Mouse (Mus musculus): Measurements from ENCODE around the gene Oxct1. TPM values are rescaled to one million over a fixed set of nuclear protein-coding genes. Genes with fewer than 3 reads are reported as not detected.

The Oxct1 gene
- polyA plus RNA-seq, 1 experiment from 2014 or later, result 210 TPM

DNA sequence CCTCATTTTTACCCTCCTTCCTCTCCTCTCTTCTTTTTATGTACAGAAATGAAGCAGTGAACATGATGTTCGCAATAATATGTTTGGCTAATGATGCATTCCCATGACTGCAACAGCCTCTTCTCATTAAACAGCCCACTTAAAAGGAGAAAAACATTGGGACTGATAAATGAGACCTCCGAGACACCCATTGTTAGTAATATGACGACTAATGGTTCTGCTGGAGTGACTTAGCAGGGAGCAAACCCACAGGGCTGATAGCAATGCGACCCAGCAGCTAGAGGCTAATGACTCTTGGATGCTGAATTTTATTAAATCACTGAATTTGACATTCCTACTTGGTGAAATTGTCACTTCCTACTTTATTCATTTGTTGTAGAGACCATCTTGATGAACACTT lies 79.3 kb downstream of the Oxct1 start:
- no peaks in the 10 kb centered on the region for H3K4me1 ChIP-seq (ENCODE audit: insufficient read depth)
- H3K27me3 ChIP-seq (ENCODE audit: insufficient read depth, low read length), result no peaks in the 10 kb centered on the region
- H3K27ac ChIP-seq (ENCODE audit: low read depth), result no peak overlapping the region
- no peak overlapping the region for H3K9ac ChIP-seq
- H3K4me2 ChIP-seq, result no peak overlapping the region
- TF ChIP-seq CTCF (IDR thresholded peaks at IDR 0.05; ENCODE audit: low read depth), result no peak
- no peaks in the 10 kb centered on the region for H3K9me3 ChIP-seq (ENCODE audit: low read depth, low read length)
- DNase-seq (no peak), ATAC-seq (ENCODE audit: insufficient read depth) (no peak)
- no peak overlapping the region for H3K4me3 ChIP-seq (ENCODE audit: low read depth, low read length)
- WGBS, result 56% methylated on average over 4 of the region's 4 CpGs
- H3K36me3 ChIP-seq (ENCODE audit: insufficient read depth), result peaks cover 17% of the 10 kb centered on the region

DNA sequence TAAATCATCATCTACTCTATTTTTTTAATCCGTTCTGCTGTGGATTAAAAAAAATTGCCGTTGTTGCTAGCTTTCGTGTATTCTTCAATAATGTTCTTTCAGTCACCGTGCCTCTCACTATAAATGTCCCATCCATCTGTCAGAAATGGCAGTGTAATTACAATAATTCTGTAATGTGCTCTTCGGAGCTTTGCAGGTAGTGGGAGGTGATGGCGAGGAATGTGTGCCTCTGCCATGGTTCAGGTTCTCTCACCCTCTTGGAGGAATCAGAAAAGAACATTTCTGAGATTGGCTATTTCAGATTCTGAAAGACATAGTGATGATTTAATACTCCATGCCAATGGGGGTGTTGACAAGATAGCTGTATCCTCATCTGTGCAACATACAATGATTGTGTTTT lies 93.8 kb downstream of the Oxct1 start:
- H3K9me3 ChIP-seq (ENCODE audit: low read depth, low read length), result no peaks in the 10 kb centered on the region
- no peaks in the 10 kb centered on the region for H3K36me3 ChIP-seq (ENCODE audit: insufficient read depth)
- no peak overlapping the region for H3K9ac ChIP-seq
- H3K27me3 ChIP-seq (ENCODE audit: insufficient read depth, low read length), result no peaks in the 10 kb centered on the region
- no peak for TF ChIP-seq CTCF (IDR thresholded peaks at IDR 0.05; ENCODE audit: low read depth)
- no peak overlapping the region for H3K4me3 ChIP-seq (ENCODE audit: low read depth, low read length)
- no peaks in the 10 kb centered on the region for H3K4me1 ChIP-seq (ENCODE audit: insufficient read depth)
- DNase-seq (no peak), ATAC-seq (ENCODE audit: insufficient read depth) (no peak)
- no peak overlapping the region for H3K27ac ChIP-seq (ENCODE audit: low read depth)
- WGBS, result 82% methylated on average over 6 of the region's 6 CpGs
- no peak overlapping the region for H3K4me2 ChIP-seq

DNA sequence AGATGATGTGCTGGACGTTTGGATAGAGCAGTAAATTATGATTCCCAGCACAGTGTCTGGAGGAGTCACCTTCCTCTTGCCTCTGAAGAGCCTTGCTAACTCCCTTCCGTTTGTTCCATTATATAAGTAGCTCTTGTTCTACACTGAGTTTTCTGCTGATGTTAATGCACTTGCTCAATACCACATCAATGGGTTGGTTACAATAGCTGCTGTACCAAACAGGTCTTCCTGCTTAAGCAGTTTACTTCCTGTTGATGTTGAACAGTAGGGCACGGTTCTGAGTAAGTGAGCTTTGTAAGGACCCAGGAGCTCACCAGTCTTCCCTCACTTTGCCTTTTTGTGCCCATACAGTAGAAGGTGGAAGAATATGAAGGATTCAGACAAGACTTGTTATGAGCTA lies 98.5 kb downstream of the Oxct1 start:
- H3K4me1 ChIP-seq (ENCODE audit: insufficient read depth), result no peaks in the 10 kb centered on the region
- TF ChIP-seq CTCF (IDR thresholded peaks at IDR 0.05; ENCODE audit: low read depth), result no peak
- WGBS, result 66% methylated on average over 3 of the region's 3 CpGs
- no peak for ATAC-seq (ENCODE audit: insufficient read depth)
- no peaks in the 10 kb centered on the region for H3K27me3 ChIP-seq (ENCODE audit: insufficient read depth, low read length)
- no peak overlapping the region for H3K27ac ChIP-seq (ENCODE audit: low read depth)
- no peak overlapping the region for H3K4me3 ChIP-seq (ENCODE audit: low read depth, low read length)
- H3K4me2 ChIP-seq, result no peak overlapping the region
- no peak for DNase-seq
- peaks cover 11% of the 10 kb centered on the region; the same call in 1 of the 2 replicates for H3K36me3 ChIP-seq (ENCODE audit: insufficient read depth)
- H3K9ac ChIP-seq, result no peak overlapping the region
- no peaks in the 10 kb centered on the region for H3K9me3 ChIP-seq (ENCODE audit: low read depth, low read length)

DNA sequence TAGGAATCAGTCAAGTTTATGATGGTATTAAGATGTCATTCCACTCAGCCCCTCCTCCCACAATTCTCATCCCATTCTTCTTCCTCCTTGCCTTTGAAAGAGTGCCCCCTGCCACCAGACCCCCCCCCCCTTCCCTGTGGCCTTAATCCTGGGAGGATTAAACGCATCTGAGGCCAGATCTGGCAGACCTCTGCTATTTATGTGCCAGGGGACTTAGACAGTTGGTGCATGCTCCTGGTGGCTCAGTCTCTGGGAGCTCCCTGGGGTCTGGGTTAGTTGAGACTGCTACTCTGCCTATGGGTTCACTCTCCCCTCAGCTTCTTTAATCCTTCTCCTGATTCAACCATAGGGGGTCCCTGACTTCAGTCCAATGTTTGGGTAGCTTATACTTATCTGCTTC lies 112.3 kb downstream of the Oxct1 start:
- H3K4me1 ChIP-seq (ENCODE audit: insufficient read depth), result no peaks in the 10 kb centered on the region
- no peak overlapping the region for H3K4me2 ChIP-seq
- no peak for TF ChIP-seq CTCF (IDR thresholded peaks at IDR 0.05; ENCODE audit: low read depth)
- 38% methylated on average over 1 of the region's 1 CpGs for WGBS
- H3K9me3 ChIP-seq (ENCODE audit: low read depth, low read length), result no peaks in the 10 kb centered on the region
- DNase-seq (no peak), ATAC-seq (ENCODE audit: insufficient read depth) (no peak)
- H3K4me3 ChIP-seq (ENCODE audit: low read depth, low read length), result no peak overlapping the region
- H3K36me3 ChIP-seq (ENCODE audit: insufficient read depth), result 0 out of 2 replicates have a peak, but pooled peaks cover 8% of the 10 kb centered on the region
- H3K9ac ChIP-seq, result no peak overlapping the region
- no peaks in the 10 kb centered on the region for H3K27me3 ChIP-seq (ENCODE audit: insufficient read depth, low read length)
- H3K27ac ChIP-seq (ENCODE audit: low read depth), result no peak overlapping the region

DNA sequence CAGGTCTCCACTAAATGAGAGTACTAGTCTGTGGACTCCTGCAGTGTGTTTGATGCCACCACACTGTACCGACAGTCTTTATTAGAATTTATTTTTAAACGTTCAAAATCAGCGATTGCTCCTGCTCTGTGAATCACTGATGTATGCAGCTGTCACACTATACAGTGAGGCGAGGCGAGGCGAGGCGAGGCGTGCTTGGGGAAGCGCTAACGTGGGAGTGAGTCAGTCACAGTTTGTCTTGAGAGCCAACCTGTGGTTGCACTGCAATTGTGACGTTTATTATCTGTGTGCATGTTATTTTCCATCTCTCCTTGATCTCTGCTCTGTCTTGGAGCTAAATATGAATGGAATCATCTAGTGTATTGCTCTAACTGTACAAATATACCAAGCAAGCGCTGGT lies 113.3 kb downstream of the Oxct1 start:
- no peak for TF ChIP-seq CTCF (IDR thresholded peaks at IDR 0.05; ENCODE audit: low read depth)
- Histone ChIP-seq H3K36me3 (ENCODE audit: insufficient read depth) (0 out of 2 replicates have a peak, but pooled peaks cover 8% of the 10 kb centered on the region), H3K27me3 (ENCODE audit: insufficient read depth, low read length) (no peaks in the 10 kb centered on the region), H3K27ac (ENCODE audit: low read depth) (no peak overlapping the region), H3K4me2 (no peak overlapping the region), H3K9me3 (ENCODE audit: low read depth, low read length) (no peaks in the 10 kb centered on the region), H3K4me1 (ENCODE audit: insufficient read depth) (no peaks in the 10 kb centered on the region), H3K9ac (no peak overlapping the region), H3K4me3 (ENCODE audit: low read depth, low read length) (no peak overlapping the region)
- ATAC-seq (ENCODE audit: insufficient read depth) (no peak), DNase-seq (no peak)
- 87% methylated on average over 12 of the region's 12 CpGs for WGBS

DNA sequence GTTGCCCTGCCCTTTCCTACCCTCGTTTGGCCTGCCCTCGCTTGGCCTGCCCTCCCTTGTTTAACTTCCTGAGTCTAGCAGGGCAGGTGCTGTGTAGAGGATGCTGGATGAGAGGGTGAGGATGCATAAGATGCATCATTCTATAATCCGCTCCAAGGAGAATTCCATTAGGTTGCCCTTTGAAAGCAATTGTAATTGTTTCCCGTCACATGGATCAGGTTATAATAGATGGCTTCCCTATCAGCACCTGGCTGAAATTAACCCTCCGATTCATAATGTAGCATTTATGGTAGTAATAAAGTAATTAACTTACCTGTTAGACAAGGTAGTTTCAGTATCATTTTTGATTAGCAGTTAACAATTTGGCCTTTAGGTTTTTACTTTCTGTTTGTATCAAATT lies 119.2 kb downstream of the Oxct1 start:
- TF ChIP-seq CTCF (IDR thresholded peaks at IDR 0.05; ENCODE audit: low read depth), result no peak
- DNase-seq, result no peak
- no peaks in the 10 kb centered on the region for H3K9me3 ChIP-seq (ENCODE audit: low read depth, low read length)

DNA sequence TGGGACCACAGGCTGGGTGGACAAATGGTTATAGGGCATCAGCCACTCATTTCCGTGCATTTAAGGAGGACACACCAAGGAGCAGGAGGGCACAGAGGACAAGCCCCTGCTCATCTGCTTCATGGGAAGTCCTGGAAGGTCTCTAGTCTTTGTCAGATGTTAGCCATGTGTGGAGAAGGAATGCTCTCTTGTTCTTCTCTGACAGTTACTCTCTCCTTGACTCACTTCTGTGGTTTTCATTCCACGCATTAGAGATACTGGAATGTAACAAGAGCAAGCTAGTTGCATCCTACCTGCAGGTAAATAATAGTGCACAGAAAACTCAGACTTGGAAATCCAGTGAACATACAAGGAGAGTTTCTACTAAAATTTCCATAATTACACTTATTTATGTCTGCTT lies 121.5 kb downstream of the Oxct1 start:
- Histone ChIP-seq H3K4me1 (ENCODE audit: insufficient read depth) (no peaks in the 10 kb centered on the region), H3K9me3 (ENCODE audit: low read depth, low read length) (no peaks in the 10 kb centered on the region), H3K4me3 (ENCODE audit: low read depth, low read length) (no peak overlapping the region), H3K27ac (ENCODE audit: low read depth) (no peak overlapping the region), H3K27me3 (ENCODE audit: insufficient read depth, low read length) (no peaks in the 10 kb centered on the region), H3K36me3 (ENCODE audit: insufficient read depth) (peaks cover 14% of the 10 kb centered on the region; the same call in 1 of the 2 replicates), H3K4me2 (no peak overlapping the region), H3K9ac (no peak overlapping the region)
- WGBS, result 86% methylated on average over 2 of the region's 2 CpGs
- ATAC-seq (ENCODE audit: insufficient read depth) (no peak), DNase-seq (no peak)
- TF ChIP-seq CTCF (IDR thresholded peaks at IDR 0.05; ENCODE audit: low read depth), result no peak

More for the DNA sequence above, 119.2 kb downstream of the Oxct1 start:
- peaks cover 9% of the 10 kb centered on the region; the same call in 1 of the 2 replicates for H3K36me3 ChIP-seq (ENCODE audit: insufficient read depth)
- H3K4me1 ChIP-seq (ENCODE audit: insufficient read depth), result no peaks in the 10 kb centered on the region
- no peak overlapping the region for H3K27ac ChIP-seq (ENCODE audit: low read depth)
- H3K9ac ChIP-seq, result no peak overlapping the region
- H3K27me3 ChIP-seq (ENCODE audit: insufficient read depth, low read length), result no peaks in the 10 kb centered on the region
- WGBS, result 84% methylated on average over 5 of the region's 5 CpGs
- no peak for ATAC-seq (ENCODE audit: insufficient read depth)
- H3K4me2 ChIP-seq, result no peak overlapping the region
- H3K4me3 ChIP-seq (ENCODE audit: low read depth, low read length), result no peak overlapping the region

Measured in lung, embryonic 14.5 days (tissue).